Mouse (Mus musculus) testis, postnatal 14 days (tissue): Measurements from ENCODE around the gene Fam209.

Experiments used
- DNase-seq: peaks from one replicate; pipeline ENCODE4 v3.0.0; 2021; ENCODE audit warnings: low spot score

Fam209 gene

DNA sequence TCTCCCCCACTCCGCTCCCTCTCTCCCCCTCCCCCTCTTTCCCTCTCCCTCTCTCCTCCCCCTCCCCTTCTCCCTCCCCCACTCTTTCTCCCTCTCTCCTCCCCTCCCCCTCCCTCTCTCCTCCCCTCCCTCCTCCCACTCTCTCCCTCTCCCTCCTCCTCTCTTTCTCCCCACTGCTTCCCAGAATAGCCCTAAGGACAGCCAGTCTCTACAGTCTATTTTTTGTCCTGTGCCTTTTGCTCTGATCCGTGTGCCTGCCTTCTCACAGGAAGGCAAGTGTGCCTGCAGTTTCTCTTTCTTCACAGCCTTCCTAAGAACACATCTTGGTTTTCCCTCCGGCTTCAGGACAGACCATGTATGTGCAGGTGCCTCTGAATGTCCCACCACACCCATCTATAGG lies 5.0 kb downstream of the Fam209 start:
- no peak for DNase-seq

DNA sequence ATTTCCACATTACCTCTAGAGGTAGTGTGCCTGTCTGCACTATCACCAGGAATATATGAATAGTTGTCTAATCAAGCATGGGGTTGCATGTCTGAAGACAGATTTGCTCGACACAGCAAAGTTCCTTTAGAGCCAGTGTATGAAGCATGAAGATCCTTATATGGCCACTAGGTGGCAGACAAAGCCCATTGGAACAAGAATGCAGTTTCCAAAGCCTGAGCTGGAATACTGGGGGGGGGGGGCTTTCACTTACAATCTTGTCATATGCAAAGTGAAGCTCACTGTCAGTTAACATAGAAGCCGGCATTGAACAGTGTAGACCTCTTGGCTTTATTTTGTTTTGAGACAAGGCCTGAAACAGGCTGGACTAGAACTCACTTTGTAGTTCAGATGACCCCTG lies 5.5 kb downstream of the Fam209 start:
- DNase-seq: no peak

GRCm38 (mm10) chr2:172480296-172480695 lies 8.0 kb downstream of the Fam209 start:
- DNase-seq: no peak

- DNase-seq: no peak
These were observed 9.5 kb downstream of the Fam209 start for GRCm38 (mm10) chr2:172481654-172482385.

DNA sequence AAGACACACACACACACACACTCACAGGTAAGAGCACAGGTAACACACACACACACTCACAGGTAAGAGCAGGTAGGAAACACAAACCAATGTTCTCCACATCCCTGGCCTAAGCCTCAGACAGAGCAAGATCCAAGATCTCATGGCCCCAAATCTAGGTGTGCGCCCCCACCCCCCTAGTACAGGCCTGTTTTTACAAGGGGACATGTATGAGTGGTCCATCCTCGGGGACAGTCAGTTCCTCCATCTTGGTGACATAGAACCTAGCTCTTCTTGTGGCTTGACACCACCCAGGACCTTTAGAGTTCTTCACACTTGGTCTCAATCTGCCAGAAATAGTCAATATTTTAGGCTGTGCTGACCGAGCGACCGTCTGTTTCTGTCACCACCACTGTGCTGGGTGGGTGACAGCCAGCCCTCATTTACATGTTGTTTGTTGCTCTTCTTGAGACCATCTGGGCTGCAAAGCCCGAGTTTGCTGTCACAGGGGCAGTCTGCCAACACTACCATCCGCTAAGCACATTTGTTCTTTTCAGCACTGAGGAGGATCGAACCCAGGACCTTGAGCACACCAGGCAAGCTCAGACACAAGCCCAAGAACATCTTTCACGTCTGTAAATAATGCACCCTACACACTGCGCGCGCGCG lies 11.6 kb downstream of the Fam209 start:
- no peak for DNase-seq

DNA sequence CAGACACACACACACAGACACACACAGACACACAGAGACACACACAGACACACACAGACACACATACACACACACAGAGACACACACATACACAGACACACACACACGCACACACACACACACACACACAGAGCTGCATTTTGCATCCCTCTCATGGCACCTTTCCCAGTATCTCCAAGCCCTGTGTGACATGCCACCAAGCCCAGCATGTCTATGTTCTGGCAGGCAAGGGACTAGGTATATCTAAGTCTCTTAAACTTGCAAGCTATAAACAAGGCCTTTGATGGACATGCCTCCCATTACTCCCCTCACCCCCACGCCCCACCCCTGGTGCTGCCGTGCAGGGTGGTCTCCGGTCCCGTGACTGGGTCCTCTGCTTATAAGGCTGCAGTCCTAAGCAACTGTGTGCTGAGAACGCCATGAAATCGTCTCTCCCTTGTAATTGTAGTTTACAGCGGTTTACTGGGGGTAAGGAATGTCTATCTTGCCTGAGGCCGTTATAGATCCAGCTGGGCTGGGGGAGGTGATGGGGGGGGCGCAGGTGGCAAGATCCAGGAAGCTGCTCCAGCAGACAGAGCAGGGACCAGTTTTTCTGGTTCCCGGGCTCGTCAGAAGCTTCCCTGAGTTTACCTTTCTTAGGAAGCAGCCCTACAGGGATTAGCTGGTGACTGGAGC lies 12.5 kb downstream of the Fam209 start:
- no peak for DNase-seq

GRCm38 (mm10) chr2:172496736-172497345 lies 24.5 kb downstream of the Fam209 start:
- DNase-seq: no peak

DNA sequence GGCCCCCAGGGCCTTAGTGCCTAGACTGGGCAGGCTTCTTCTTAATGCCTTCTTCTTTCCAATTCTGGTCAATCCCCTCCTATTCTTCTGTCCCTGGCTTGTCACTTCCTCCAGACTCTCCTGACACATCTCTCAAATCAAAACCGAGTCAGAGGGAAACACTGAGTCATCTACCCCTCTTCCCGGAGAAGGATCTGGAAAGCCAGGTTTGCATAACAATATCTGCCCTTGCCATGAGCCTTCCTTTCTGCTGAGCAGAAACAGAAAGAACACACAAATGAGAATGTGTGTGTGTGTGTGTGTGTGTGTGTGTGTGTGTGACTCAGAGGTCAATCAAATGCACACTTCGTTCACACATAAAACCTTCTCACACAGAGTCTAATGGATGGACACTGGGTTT lies 26.5 kb downstream of the Fam209 start:
- no peak for DNase-seq

DNA sequence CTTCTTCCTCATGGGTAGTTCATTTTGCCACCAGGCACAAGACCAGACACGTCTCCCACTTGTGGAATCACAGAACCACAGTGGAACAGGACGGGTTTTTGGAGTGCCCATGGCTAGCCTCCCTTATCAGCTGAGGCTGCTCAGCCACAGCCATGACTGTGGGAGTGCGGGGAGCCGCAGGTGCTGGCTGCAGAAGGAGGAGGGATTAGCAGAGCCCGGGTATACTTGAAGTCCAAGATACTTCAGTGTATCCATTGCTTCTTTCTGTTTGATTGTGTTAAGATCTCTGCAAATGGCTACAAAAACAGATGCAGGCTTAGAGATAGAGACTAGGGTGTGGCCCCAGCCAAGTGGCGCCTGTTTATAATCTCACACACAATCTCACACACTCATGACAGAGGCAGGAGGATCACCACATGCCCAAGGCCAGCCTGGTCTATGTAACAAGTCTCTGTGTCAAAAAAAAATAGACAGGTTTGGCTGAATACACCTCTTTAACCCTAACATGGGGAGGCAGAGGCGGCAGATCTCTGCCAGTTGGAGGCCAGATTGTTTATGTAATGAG lies 28.5 kb downstream of the Fam209 start:
- DNase-seq: peak; percentile 27

GRCm38 (mm10) chr2:172501341-172501740 lies 29.0 kb downstream of the Fam209 start:
- DNase-seq: no peak

DNA sequence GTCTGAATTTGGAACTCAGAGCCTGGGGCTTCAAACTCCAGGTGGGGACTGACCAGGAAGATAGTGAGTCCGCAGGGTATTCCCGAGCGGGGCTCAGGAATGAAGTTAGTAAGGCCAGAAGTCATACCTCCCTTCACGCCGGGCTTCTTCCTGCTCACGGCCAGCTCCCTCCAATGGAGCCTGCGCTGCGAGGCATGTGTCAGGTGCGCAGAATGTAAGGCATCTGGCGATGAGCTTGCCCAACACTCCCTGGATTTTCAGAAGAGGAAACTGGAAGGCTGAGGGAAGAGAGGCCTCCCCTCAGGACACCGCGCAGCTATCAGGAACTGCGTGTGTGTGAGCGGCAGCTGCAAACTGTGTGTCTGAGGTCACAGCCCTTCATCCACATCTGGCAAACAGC lies 29.8 kb downstream of the Fam209 start:
- no peak for DNase-seq

GRCm38 (mm10) chr2:172506121-172506520 lies 33.8 kb downstream of the Fam209 start:
- peak; percentile 16 for DNase-seq

DNA sequence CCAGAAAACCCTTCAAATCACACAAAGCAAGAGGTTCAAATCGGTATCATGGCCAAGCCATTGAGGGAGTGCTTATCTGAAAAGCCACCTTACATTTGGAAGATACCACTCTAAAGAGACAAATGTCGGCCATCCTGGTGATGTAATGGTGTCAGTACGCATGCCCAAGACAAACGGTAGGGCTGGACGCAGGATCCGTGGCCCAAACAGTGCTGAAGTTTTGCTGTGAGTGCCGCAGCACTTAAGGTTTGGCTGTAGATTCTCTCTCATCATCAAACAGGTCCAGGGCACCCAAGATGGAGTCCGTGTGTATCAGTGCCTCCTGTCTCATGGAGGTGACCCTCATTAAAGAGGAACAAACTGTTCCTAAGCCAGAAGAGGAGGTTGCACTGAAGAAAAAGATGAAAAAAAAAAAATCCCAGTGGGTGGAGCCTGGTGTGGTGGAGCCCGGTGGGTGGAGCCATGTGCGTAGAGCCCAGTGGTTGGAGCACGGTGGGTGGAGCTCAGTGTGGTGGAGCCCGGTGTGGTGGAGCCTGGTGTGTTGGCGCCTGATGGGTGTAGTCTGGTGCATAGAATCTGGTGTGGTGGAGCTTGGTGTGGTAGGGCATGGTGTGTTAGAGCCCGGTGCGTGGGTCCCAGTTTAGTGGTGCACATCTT lies 37.9 kb downstream of the Fam209 start:
- no peak for DNase-seq

DNA sequence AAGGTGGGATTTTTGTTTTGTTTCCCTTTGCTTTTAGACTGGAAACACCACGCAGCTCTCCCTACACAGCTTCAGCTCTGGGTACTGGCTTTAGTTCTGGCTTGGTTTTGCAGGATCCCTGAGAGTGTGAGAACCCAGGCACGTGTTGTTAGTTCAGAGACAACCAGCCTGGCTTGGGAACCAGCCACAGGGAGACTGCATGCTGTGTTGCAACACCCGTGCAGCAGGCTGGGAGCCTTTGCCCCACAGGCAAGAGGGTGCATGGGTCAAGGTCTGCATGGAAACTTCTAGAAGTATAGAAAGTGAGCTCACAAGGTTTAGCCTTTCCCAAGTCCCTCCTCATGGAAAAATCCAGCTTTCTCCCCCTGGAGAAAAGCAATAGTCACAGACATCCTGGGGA lies 38.6 kb downstream of the Fam209 start:
- DNase-seq: no peak

- DNase-seq: no peak
These were observed 44.2 kb downstream of the Fam209 start for GRCm38 (mm10) chr2:172516407-172516992.

GRCm38 (mm10) chr2:172520616-172521371 lies 48.5 kb downstream of the Fam209 start:
- DNase-seq: no peak

DNA sequence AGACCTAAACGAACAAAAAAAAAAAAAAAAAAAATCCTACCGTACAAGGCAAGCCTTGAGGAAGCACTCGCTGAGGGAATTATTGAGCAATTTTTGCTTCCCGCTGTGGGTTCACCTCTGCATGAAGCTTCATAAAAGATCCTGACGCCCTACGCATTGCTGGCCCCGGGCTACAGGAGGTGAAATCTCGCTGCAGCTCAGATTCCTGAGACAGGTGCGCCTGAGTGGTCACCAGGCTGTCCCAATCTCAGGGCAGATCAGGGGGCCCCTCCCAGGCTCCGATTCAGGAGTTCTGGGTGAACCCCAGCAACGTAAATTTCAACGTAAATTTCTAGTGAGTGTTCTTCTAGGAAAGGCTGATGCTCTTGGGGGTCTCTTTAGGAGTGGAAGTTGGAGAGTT lies 50.2 kb downstream of the Fam209 start:
- no peak for DNase-seq
